Mouse (Mus musculus) urinary bladder, postnatal 10 days (tissue): ENCODE data around the gene A630010A05Rik.
"Not testable (repeated sequence)": the region's sequence is repeated elsewhere in the genome, so short reads cannot be mapped to it uniquely, and the experiment has no call there.

Experiments
- DNase-seq: peaks from one replicate; pipeline ENCODE4 v3.0.0; 2022; ENCODE audit warnings: low spot score

Gene A630010A05Rik

GRCm38 (mm10) chr16:14562017-14562416 lies at the start of gene A630010A05Rik:
TSS of gene A630010A05Rik (plus strand) at chr16:14562317.
- no peak for DNase-seq

- no peak for DNase-seq
Observed at GRCm38 (mm10) chr16:14535766-14536165, 26.4 kb upstream of the A630010A05Rik start.

- not testable (repeated sequence) for DNase-seq
Observed at GRCm38 (mm10) chr16:14557191-14557590, 4.9 kb upstream of the A630010A05Rik start.
